Mouse (Mus musculus) right cerebral cortex, adult 2 months (tissue): ENCODE measurements around the gene Gm21969.
A peak's percentile ranks its signal among the peaks of the same experiment; 100 is the strongest.

Experiments used
- DNase-seq, 2 experiments: peaks; one replicate each; pipeline ENCODE4 v3.0.0; 2021 to 2022; ENCODE audit warnings: low spot score in 2 of 2

Gene Gm21969

GRCm38 (mm10) chr4:139602357-139603244 is at the start of gene Gm21969:
Gene Gm21969 (plus strand): TSS chr4:139603186.
- peak; percentile 57 to 67 for DNase-seq

- no peak for DNase-seq
Measured at GRCm38 (mm10) chr4:139555235-139555634, 47.8 kb upstream of the Gm21969 start.

DNA sequence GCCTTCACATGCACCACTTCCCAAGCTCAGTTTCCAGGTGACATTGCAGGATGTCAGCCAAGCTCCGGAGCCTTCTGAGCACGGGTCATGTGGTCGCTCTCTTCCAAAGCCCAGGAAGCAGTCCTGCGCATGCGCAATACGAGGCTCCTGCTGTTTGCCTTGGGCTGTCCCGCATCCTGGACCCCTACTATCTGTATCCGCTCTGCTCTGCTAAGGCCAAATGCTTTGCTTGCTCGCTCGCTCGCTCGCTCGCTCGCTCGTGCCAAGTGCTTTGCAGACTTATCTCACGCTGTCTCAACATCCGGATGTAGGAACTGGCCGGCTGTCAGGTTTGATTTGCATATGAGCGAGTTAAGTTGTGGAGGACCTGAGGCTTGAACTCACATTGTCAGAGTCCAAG is 47.0 kb upstream of the Gm21969 start:
- no peak for DNase-seq

DNA sequence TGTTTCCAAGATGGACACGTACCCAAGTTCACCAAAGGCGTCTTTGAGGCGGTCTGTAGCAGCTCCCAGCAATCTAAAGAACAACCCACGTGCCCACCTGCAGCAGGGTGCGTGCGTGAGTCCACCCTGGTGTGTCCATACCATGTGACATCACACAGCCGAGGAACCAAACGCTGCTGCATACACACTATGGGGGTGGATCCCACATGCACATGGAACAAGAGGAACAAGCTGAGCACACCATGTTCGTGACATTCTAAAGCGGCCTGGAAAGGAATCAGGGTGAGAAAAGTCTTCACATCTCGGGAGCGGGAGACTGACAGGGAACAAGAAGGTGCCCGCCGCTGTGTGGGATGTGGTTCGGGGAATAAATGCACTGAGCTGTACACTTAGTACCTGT is 34.6 kb upstream of the Gm21969 start:
- DNase-seq, result no peak

- no peak for DNase-seq
Measured at GRCm38 (mm10) chr4:139570756-139571155, 32.2 kb upstream of the Gm21969 start.

DNA sequence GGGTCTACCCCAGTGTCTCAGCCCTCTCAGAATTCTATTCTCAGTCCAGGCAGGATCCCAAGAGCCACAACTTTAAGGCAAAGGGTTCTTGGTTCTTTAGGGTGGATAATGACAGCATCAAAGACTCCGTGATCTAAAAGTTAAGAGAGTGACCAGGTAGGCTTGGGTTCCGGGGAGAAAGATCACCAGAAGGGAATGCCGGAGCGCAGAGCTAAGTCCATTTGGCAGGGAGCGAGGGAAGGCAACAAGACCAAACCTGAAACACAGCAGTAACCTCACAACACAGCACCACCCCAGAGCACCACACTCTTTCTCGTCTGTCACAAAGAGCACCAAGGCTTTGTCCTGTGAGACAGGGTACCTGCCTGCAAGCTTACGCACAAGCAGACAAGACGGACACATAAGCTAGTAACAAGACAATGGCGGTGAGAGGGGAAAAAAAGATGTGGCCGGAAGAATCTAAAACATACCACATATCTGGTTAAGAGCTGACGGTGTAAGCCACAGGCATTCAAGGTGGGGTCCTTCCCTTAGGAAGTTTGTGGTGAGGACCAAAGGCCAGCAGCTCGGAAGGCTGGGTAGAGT is 30.0 kb upstream of the Gm21969 start:
- no peak for DNase-seq

- peak; percentile 97 to 98 for DNase-seq
Measured at GRCm38 (mm10) chr4:139574156-139574798, 28.7 kb upstream of the Gm21969 start.

GRCm38 (mm10) chr4:139574799-139575672 is 27.9 kb upstream of the Gm21969 start:
- peak; percentile 60 to 70 for DNase-seq

DNA sequence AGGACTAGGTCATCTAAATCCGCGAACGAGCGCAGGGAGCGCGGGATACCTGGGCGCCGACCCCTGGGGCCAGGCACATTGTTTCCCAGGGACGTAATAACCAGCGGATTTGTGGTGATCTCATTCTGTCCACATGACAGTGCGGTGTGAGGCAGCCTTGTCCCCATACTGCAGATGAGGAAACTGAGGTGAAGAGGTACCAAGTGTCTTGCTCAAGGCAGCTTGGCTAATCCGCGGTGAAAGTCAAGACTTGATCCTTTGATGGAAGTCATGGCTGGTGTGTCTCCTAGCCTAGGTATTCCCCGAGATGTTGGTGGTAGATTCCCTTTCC is 27.3 kb upstream of the Gm21969 start:
- DNase-seq, result no peak

GRCm38 (mm10) chr4:139576251-139576880 is 26.6 kb upstream of the Gm21969 start:
- no peak for DNase-seq

GRCm38 (mm10) chr4:139577006-139577405 is 26.0 kb upstream of the Gm21969 start:
- DNase-seq, result no peak

GRCm38 (mm10) chr4:139578389-139578788 is 24.6 kb upstream of the Gm21969 start:
- DNase-seq, result no peak

DNA sequence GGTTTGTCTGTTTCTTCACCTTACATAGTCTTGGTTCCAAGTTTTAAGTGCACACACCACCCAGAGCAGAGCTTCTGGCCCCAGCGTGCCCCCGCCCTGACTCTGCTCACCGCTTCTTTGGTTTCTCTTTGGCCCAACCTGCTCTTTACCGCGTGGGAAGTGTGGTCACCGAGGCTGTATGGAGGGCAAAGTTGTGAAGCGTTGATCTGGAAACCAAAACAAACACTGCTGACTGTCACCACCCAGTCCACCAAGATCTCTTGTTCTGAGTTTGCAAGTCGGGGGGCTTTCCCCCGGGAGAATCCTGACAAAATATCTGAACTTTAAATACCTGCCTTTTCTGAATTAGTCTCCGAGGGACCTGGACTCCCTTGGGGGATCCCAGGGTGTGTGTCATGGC is 24.0 kb upstream of the Gm21969 start:
- DNase-seq, result no peak

DNA sequence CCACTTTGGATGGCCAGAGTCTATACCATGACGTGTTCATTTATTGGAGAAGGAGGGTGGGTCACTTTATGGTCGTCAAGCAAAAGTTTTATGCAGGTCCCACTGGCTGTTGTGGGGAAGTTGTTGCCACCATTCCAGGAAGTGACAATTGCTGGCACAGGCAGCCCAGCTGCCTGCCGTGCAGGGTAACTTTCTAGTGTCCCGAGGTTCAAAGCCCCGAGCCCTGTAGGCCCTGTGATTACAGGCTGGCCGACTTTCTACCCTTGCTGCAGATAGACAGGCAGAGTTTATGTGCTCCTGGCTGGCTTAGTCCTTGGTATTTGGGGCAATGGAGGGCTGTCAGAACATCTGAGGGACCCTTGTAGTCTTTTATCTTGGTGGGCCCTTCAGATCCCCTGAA is 23.5 kb upstream of the Gm21969 start:
- no peak for DNase-seq

GRCm38 (mm10) chr4:139580663-139581336 is 22.2 kb upstream of the Gm21969 start:
- DNase-seq, result no peak

DNA sequence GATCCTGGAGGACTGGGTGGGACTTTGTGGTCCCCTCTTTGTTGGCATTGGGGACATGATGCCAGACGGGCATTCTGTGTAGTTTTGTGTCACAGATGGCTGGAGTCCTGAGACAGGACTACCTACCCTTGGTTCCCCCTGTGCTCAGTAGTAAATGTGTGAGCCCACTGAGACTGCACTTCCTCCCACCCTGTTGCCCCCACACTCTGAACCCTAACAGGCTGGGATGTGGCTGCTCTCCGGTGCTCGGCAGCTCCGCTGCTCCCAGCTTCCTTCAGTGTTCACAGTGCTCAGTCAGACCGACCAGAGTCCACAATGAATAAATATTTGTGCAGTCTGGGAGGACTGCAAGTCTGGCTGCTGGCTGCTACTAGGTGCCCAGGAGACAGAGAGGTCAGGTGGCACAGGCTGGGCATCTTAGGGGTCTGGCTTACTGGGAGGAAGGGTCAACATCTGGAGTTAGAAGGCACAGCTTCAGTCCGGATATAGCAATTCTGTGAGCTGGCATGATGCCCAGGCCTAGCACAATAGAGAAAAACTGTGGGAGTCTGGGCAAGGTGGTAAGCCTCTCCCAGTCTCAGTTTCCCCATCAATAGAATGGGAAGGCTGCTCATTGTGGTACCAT is 21.4 kb upstream of the Gm21969 start:
- no peak for DNase-seq

DNA sequence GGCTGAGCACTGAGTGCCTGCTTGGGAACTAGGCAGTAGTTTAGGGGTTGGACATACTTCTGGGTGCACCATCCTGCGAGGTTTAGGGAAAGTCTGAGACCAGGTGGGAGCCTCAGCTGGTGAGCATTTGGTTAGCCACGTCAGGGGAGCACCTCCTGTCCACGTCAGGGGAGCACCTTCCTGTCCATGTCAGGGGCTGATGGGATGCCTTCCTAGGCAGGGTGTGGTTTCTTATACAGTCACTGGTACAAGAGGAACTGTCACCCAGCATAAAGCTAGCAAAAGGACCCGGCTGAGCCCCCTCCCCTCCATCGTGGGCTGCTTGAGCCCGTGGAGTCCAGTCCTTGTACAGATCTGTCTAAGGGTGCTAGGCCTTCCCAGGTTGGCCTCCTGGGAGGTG is 20.6 kb upstream of the Gm21969 start:
- DNase-seq, result no peak

DNA sequence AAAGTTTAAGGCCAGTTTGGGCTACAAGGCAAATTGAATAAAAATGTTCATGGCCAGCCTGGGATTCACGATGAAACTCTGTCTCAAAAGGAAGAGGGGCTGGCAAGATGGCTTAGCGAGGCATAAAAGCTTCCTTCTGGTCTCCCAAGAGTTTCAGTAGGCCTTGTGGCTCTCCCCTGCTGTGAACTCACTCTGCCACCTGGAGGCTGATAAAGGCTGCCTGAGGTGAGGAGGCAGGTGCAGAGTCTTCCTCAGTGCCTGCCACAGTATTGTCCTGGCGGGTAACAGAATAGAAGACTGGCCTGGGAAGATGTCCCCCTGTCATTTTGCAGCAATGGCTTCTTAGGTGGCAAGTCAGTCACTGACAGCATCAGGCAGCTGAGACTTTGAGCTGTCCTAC is 20.1 kb upstream of the Gm21969 start:
- no peak for DNase-seq

GRCm38 (mm10) chr4:139583629-139584245 is 19.2 kb upstream of the Gm21969 start:
- no peak for DNase-seq

- DNase-seq, result no peak
Measured at GRCm38 (mm10) chr4:139584704-139585103, 18.3 kb upstream of the Gm21969 start.
